Mouse (Mus musculus): Measurements from ENCODE around the gene Acer1.

The Acer1 gene

DNA sequence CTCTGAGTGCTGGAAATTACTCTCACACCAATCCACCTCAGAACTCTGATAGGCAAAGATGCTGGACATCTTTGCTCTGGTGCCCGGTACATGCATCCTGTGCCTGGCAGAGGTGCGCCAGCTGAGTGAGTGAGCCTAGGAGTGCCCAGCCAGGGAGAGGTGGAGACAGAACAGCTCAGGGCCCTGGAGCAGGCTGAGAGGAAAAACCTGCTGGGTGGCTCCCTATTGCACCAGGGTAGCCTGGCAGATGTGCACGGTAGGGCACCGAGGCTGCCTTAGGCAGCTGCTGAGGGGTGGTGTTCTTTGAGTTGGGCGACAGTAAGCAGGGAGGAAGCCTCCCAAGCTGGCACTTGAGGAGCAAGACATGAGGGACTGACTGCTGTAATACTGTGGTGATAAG is at the start of gene Acer1:
Gene Acer1 (minus strand): TSS at position 114 of the 400 bp plus-strand sequence.
- DNase-seq (ENCODE audit: low read depth) = no peak

- peak; percentile 53 for DNase-seq (ENCODE audit: low read depth)
Observed at GRCm38 (mm10) chr17:57030931-57031660, 49.2 kb upstream of the Acer1 start, which contains the start of gene Khsrp. Gene Khsrp (minus strand): TSS chr17:57031522.

- DNase-seq (ENCODE audit: low read depth) = no peak
Observed at GRCm38 (mm10) chr17:57029691-57030090, 47.8 kb upstream of the Acer1 start.

DNA sequence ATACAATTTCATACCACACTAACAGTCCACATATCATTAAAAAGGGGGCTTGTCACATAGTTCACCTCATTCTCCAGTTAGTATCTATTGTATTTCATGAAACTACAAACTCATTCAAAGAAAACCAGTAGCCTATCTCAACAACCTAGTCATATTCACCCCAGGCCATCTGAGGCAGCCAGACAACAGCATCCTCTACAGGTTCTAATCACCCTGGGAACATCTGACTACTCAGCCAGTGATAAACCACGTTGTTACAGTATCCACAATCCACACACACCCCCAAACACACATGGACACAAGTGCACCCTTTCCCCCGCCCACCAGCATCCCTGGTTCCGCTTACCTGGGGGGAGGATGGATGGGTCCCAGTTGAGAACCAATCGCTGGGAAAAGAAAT is 45.5 kb upstream of the Acer1 start:
- DNase-seq (ENCODE audit: low read depth) = no peak

GRCm38 (mm10) chr17:57020960-57021359 is 39.0 kb upstream of the Acer1 start:
- no peak for DNase-seq (ENCODE audit: low read depth)

GRCm38 (mm10) chr17:57019693-57020092 is 37.8 kb upstream of the Acer1 start:
- DNase-seq (ENCODE audit: low read depth) = no peak

DNA sequence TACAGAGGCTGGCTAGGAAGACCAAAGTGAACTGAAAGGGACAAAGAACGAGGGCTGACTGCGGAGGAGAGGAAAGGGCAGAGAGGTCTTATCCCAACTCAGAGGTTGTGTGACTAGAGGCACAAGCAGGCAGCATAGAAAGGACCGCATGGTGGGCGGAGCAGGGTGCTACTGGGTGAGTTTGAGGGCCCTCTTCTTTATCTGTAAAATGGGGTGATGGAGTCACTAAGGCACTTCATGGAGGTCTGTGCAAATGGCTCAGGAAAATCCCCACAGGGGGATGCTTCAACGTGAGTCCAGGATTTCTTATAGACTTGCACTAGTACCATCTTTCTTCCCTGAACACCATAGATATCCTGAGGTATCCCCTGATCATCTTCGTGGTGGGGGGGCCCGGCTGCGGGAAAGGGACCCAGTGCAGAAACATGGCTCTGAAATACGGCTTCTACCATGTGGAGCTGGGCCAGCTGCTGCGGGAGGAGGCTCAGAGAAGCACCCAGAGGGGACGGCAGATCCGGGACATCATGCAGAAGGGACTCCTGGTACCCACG is 30.4 kb upstream of the Acer1 start:
- DNase-seq (ENCODE audit: low read depth) = no peak

- DNase-seq (ENCODE audit: low read depth) = peak; percentile 100
Observed at GRCm38 (mm10) chr17:57011236-57012141, 29.6 kb upstream of the Acer1 start, which contains the start of the genes Gtf2f1 and Gm17949. Gene Gtf2f1 (minus strand): TSS chr17:57011288. Gene Gm17949 (plus strand): TSS chr17:57011469.

DNA sequence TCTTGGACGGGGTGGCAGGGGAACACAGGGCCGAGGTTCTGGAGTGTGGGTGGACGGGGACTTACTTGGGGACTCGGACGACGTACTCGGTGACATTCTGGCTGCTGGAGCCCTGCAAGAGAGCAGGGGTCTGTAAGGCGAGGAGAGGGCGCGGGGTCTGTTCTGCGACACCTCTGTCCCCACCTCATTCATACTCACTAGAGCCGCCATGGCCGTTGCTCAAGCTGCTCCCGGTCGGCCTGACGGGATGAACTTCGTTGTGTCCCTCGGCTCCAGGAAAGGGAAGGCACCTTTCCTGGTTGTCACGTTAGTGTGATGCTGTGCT is 28.9 kb upstream of the Acer1 start:
- no peak for DNase-seq (ENCODE audit: low read depth)

GRCm38 (mm10) chr17:57007137-57007905 is 25.4 kb upstream of the Acer1 start:
- DNase-seq (ENCODE audit: low read depth) = no peak

DNA sequence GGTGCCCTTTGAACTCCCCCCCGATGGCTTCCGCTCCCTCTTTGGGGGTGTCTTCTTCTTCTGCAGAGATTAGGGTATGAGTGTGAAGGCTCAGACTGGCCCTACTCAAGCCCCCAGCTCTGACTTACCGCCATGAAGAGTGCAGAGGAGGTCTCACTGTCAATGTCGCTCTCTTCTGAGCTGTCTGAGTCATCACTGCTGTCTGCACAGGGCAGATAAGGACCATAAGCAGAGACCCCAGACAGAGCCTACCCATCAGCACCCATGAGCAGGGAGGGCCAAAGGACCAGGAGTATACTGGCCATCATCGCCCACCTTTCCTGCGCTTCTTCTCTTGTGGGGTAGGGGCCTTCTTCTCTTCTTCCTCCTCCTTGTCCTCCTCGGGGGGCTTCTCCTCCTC is 22.1 kb upstream of the Acer1 start:
- DNase-seq (ENCODE audit: low read depth) = no peak

GRCm38 (mm10) chr17:57001228-57001627 is 19.3 kb upstream of the Acer1 start:
- DNase-seq (ENCODE audit: low read depth) = no peak

DNA sequence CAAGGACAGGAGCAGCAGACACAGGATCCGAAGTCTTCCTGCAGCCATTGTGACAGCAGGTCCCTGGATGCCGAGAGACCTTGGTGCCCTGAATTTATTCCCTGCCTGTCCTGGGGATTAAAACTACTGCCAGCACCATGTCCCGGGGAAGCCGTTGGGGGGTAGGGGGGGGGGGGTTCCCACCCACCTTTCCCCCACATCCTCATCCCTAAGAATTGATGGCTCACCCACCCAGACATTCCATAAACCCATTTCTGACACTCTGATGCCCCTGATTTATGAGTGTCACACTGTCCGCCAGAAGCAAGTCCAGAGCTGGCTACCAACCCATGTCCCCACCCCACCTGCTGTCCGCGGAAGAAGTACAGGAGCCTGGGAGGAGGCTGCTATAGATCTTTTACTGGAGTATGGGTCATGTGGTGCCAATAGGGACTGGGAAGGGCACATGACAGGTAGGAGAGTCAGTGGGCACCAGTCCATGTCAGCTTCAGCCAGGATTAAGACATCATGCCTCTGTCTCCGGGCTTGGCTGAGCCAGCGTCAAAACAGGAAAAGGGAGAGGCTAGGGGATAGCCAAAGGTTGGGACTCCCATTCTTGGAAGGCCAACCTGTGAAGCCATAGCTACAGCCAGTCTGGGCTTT is 18.2 kb upstream of the Acer1 start, which contains the start of gene Pspn:
Gene Pspn (minus strand): TSS at position 51 of the 642 bp plus-strand sequence.
- DNase-seq (ENCODE audit: low read depth) = no peak

DNA sequence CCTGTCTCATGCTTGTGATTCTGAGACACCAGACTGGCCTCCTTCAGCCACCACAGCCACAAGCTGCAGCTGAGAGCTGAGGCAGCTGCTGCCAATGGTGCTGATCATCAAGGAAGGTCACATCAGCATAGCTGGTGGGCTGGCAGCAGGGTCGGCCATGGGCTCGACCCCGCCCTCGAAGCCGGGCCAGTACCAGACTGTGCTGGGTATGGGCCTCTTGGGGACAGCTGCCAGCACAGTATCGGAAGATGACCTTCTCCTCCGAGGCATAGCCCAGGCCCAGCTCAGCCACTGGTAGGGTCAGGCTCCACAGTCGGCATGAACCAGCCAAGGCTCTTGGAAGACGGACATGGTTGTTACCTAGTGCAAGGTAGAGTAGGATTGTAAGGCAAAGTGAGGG is 17.5 kb upstream of the Acer1 start:
- no peak for DNase-seq (ENCODE audit: low read depth)

DNA sequence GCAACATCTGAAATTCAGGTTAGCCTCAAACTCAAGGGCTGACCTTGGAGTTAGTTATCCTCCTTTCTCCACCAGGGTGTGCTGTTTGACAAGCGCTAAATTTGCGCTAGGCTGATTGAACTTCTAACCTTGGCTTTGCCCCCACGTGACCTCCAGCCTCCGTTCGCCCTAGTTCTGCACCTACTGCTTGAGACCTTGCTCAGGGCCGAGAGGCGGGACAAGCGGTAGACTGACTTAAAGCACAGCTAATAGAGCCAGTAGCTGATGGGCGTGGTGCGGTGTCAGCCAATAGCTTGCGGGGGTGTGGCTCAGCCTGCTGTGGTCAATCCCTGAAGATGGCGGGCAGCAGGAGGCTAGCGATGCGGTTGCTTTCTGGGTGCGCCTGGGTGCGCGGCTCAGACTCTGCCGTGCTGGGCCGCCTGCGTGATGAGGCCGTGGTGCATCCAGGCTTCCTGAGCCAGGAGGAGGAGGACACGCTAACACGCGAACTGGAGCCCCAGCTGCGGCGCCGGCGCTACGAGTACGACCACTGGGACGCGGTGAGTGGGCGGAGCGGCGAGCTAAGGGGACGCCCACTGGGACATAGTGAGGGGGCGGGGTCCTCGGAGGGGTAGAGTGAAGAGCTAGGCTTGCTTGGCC is 15.2 kb upstream of the Acer1 start, which contains the start of gene Alkbh7:
Gene Alkbh7 (plus strand): TSS at position 311 of the 639 bp plus-strand sequence.
- peak; percentile 98 for DNase-seq (ENCODE audit: low read depth)

- no peak for DNase-seq (ENCODE audit: low read depth)
Observed at GRCm38 (mm10) chr17:56996506-56996905, 14.6 kb upstream of the Acer1 start.

DNA sequence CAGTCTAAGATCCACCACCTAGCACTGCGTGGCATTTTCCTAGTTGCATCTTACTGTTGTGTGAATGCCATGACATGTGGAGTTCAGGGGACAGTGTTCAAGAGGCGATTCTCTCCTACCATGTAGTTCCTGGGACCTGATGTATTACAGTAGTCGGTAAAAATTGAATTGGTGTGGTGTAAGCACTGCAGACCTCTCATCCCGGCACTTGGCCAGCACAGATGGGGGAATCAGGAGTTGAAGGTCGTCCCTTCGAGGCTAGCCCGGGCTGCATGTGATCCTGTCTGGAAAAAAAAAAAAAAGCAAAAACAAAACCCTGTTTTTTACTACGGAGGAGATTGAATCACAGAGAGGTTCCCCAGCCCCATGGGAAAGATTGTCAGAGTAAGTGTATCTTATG is 13.1 kb upstream of the Acer1 start:
- DNase-seq (ENCODE audit: low read depth) = no peak

- no peak for DNase-seq (ENCODE audit: low read depth)
Observed at GRCm38 (mm10) chr17:56990966-56991365, 9.0 kb upstream of the Acer1 start.

- DNase-seq (ENCODE audit: low read depth) = peak; percentile 97
Observed at GRCm38 (mm10) chr17:56990115-56990746, 8.3 kb upstream of the Acer1 start, which contains the start of gene Clpp. Gene Clpp (plus strand): TSS chr17:56990305.

- DNase-seq (ENCODE audit: low read depth) = no peak
Observed at GRCm38 (mm10) chr17:56989467-56990114, 7.7 kb upstream of the Acer1 start.

All from naive thymus-derived CD4-positive, alpha-beta T cell, adult 2 months (primary cell).